Mouse (Mus musculus) cerebellum, adult 11 months (tissue): ENCODE measurements around the gene Hoxd10.

Source experiments
- DNase-seq: peaks from one replicate; pipeline ENCODE4 v3.0.0; 2022

Hoxd10 gene

DNA sequence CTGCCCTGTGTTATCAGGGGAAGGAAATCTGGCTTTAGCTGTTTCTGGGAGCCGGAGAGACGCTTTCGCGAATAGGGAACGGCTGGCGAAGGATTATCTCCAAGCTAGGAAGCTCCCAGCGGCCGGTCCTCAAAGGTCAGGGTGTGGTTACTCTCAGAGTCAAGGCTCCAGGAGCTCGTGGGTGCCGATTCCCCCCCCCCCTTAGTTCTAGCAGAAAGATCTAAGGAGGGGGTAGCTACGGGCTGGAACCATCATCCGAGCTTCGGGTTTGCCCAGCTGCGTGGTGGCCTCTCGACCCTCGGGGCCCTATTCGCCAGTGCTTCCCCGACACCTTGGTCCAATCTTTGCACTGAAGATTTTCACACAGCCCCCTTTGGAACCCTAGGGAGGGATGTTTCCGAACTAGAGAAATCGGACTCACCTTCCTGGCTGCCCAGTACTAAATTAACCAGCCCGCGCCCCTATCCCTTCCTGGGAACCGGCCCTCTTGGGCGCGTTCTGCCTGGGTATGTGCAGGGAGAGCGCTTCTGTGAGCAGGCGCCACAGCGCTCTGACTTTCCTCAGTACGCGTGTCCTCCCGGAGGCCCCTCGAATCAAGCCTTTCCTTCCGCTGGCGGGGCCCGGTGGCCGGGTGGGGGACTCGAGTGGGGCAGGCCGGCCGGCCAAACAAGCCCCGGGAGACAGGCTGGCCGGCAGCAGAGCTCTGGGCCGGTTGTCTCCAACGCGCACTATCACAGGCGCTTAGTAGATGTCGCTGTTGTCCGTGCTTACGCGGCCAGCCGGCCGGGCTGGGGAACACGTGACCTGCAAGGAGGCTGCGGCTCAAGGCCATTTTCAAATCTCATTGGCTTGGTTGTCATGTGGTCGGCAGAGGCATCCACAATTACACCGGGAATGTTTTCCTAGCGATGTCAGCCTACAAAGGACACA is at the start of gene Hoxd10:
TSS of gene Hoxd10 (plus strand) at position 903 of the 930 bp plus-strand sequence.
- no peak for DNase-seq

DNA sequence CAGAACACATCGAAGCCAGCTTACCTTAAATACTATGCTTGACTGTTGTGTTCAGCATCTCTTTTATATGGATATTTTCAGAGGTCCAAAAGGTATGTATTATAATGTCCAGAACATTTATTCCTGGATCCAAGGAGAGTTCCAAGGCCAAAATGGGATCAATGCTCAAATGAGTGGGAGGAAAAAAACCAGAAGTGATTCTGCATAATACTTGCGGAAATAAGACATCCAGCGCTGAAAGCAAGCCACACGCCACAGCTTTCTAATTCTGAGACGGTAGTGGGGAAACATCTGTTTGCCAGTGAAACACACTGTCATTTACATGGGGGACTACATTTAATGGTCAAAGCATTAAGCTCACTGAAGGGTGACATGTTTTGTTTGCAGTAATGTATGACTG is 49.3 kb upstream of the Hoxd10 start:
- no peak for DNase-seq

DNA sequence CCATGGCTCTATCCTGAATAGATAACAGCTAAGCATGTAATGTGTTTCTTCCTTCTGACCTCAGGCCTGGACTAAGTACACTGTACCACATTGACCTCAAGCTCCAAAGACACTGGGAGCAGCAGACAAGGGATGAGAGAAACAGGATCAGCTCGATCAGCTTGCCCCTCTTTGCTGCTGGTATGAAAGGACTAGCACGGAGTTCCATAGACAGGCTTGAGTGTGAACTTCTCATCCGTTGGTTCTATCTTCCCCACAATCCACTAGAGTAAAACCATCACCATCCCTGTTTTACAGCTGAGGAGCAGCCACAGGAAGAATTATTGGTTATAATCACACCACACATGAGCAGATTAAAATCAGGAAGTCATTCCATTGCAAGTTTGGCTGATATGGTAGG is 46.1 kb upstream of the Hoxd10 start:
- no peak for DNase-seq

DNA sequence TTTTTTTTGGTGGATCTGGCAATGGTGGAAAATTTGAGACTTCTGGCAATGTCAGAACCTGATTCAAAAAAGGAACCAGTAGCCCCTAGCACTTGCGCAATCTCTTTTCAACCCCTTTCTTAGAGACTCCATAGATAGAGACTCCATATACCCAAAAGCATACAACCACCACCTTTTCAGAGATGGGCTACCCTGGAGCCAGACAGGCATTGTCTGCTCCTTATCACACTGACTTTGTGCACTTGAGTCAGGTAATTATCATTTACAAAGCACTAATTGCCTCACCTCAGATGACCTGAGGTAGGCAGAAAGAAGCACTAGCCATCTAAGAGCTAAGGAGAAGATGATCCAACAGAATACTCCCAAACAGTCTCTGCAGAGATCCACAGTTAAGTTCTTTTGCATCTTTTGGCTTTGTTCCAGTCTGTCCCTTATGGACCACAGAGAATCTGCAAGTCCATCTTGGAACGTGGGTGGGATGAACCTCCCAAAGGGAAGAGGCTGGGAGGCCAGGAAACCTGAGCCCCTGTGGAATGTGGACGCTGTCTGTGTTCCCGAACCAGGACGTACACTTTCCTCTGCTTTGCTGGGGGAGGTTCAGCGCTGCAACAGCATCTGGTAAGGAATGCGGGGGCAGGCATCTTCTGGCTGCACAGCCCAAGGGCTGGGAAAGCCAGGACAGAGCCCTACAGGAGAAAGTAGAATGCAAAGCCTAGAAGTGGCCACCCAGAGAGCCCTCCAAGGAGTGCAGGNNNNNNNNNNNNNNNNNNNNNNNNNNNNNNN is 44.5 kb upstream of the Hoxd10 start:
- DNase-seq: no peak

DNA sequence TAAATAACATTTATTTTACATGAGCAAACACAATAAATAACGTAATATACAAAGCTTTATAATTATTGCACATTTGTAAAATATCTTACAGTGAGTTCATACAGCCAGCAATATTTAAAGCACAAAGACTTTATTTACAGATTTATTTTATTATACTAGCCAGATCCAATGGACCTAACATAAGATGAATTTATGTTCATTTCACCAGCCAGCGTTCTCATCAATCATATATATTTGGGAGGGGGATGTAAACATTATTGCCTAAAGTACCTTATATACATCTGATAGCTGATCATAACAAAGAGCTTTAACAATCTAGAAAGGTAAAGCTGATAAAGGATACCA is 38.8 kb upstream of the Hoxd10 start:
- DNase-seq: no peak

DNA sequence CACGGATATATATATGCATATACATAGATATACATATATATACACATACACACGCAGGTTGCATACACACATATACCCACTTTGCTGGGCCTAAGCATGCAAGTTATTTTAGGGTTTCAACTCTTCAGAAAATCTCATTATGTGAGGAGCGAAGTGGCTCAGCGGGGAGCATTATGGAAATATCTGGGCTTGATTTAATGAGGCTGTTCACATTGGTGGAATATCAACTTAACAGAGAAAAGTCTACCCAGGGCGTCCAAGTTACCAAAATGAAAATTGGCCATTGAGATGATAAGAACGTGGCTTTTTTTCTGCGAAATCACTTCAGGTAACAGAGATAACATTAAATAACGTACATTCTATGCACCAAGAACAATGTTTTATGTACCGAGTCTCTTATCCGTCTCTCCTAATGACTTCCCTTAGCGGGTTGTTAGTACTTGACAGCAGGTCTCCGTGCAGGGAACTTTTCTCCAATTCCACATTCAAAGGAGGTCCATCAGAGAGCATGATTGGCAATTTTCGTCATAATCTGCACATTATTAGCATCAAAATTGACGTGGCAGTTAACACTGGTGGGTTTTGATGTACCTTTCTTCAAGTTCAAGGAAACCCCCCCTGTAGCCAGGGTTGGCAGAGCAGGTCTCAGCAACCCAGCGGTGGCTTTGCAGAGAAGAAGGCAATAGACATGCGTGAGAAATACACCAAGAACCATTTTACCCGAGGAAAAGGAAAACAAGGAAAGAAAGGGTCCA is 37.8 kb upstream of the Hoxd10 start:
- DNase-seq: no peak

DNA sequence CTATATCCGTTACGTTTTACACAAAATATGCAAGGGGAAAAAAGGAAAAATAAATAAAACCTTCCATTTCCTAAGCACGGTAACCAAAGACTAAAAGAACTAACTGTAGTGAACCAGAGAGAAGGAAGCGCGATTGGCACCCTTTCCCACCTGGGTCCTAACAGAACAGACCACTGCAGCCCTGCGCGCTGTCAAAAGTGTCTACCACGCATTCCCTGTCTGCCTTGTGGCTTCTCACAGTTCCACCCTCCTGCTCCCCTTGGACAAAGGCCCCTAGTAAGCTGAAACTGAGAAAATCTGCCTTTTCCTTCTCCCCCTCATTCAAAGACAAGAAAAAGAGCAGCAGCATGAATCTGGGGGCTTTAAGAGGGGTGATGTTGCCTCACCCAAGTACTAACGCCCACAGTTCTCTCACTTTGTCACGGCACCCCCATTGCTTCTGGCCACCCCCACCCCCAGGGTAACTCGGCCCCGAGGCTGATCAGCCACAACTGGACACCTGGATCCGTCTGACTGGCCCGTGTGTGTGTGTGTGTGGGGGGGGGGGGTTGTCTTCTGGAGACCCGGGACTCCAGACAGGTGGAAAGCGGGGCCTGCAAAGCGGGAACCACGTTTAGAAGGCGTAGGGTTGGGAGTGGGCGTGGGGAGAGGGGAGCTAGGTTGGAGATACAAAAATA is 36.8 kb upstream of the Hoxd10 start:
- DNase-seq: no peak

DNA sequence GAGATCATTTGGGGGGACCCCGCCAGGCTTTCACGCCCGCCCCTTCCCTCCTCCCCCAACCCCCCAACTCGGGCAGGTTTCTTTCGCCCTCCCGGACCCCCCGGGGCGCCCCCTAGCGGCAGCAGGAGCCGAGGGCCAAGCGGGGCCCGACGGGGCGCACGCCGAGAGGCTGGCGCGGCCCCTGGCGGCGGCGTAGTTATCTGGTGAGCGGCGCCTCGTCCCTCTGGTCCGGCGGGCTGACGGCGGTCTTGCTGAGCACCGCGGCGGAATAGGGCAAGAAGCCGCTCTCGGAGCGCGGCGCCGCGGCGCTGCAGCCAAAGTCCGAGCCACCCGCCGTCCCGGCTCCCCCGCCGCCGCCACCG is 36.3 kb upstream of the Hoxd10 start:
- DNase-seq: no peak

DNA sequence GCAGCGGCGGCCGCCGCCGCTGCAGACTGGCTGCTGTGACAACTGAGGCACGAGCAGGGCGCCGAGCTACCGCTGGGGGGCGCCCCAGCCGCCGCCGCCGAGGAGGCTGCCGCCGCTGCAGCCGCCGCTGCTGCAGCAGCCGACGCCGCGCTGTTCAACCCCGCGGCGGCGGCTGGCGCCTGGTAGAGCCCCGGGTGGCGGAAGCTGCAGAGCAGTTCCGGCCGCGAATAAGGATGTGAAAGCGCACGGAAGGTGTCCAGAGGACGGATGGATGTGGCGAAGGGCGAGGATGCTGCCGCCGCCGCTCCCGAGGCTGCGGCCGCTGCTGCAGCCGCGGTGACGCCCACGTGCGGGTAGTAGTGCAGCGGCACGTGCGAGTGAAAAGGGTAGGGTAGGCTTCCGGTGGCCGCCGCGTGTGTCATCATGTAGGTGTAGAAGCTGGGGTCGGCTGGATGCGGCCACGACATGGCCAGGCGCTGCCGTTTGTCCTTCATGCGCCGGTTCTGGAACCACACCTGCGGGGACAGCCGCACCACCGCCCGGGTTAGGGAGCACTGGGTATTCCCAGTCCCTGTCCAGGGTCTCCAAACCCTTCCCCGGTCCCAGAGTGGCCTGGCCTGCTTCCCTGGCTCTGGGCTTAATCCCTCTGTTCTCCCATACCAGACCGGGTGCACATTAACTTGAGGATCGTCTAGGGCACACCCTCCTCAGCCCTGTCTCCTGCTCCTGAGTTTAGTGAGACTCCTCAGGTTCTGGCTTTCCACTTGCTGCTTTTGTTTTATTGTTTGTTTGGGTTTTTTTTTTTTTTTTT is 35.7 kb upstream of the Hoxd10 start:
- no peak for DNase-seq

DNA sequence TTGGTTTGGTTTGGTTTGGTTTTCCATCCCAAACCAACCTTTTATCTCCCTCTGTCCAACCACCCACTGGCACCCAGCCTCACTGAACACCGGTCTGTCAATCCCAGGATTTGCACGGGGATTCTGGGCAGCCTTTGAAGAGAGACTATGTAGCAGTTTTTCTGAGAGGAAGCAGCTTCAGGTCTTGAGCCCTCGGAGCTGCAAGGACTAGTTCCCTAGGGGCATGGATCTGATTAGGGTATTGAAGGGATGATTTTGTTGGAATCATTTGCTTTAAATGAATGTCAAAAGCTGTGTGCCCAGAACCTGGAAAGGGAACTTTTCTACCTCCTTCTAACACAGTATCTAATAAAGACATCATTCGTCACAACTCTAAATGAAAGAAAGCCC is 35.1 kb upstream of the Hoxd10 start:
- no peak for DNase-seq

DNA sequence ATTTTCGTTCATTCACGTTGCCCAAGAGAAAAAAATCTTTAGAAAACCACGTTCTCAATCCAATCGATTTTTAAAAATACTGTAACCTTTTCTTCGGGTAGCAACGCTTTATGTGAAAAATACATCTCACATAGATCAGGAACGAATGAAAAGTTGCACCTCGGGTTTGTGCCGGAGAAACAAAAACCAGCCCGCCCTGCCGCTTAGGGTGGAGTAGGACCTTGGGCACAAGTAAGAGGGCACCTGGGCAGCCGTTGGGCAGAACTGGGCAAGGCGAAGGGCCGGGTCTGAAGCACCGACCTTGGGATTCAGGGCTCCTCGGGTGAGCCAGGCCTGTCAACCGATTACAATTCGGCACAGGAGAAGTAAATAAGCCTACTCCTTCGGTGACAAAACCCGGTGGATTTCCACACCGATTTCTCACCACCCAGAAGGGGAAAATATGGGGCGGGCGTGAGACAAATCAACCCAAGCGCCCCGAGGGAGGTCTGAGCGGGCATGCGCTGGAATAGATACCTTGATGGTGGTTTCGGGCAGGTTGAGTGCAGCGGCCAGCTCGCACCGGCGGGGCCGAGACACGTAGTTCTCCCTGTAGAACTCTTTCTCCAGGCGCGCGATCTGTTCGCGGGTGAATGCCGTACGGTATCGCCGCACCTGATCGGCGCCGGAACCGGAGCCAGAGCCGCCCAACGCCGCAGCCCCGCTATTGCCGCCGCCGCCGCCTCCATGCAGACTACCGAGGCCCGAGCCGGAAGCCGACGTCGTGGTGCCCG is 34.3 kb upstream of the Hoxd10 start:
- no peak for DNase-seq

DNA sequence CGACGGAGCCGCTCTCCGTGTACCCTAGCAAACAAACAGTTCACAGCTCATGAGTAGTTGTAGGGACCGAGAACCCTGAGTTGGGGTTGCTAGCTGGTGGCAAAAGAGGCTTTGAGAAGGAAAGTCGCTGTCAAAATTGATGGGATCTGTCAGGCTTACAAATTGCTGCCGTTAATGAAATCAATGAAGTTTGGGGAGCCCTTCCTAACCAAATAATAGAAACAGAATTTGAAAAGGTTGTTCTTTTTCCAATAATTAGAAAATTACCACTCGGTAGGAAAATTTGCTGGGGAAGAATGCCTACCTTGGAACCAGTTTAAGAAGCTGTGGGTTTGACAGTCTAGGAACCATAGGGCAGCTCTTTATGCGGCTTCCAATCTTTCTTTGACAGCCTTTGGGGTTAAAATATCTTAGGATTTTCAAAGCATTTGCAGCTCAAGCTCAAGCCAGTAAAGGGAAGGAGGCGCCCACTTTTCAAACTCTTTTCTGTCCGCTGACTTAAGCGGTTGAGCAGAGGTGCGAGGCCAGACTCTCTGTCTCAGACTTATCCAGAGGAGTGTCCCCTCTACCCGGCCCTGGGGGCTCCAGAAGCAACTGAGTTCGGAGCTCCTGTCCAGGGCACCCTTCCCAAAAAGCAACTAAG is 33.6 kb upstream of the Hoxd10 start:
- no peak for DNase-seq

DNA sequence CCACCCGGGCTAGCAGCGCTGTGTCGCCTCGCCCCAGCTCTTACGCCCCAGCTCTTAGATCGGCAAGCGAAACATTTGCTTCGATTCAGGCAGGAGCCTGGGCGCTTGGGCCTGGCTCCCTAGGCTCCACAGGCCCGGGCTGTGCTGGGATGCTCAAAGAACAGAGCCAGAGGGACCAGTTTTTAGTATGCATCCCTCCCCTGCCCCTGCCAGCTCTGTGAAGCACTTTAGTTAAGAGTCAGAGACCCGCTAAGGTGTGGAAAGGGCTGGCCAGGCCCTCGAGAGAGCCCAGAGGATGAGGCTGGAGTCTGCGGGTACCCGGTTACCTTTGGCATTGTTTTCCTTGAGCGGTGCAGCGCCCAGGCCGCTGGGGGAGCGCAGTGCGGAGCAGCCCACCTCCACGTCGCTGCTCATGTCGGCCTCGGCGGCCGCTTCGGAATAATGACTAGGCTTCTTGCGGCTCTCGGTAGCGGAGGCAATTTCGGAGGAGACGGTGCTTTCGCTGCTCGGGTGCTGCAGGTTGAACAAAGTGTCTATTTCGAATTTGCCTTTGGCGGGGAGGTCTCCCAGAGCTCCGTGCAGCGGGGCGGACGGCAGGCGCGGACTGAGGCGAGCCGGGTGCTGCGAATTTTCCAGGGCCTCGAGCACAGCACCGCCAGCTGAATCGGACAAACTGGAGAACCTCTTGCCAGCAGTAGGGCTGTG is 32.9 kb upstream of the Hoxd10 start:
- DNase-seq: no peak

DNA sequence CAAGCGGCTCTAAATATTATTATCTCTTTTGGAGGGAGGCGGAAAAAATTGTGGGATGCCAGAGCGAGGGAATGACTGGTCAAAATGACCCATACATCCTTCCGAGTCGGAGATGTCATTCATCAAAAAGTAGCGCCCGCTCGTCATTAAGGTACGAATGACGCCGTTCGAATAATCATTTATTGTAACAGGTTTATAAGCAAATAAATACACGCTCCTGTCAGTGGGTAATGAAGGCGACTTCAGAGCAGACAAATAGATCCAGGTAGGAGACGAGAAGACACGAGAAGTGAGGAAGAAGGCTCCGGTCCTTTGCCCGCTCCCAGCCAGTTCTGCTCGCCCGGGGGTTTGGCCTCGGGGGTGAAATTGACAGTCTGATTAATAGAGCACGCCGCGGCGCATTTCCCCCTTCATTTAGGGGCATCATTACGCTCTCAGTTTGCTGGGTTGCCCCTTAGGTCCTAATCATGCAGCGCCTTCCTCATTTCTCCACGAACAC is 32.2 kb upstream of the Hoxd10 start, which contains the start of gene Evx2:
TSS of gene Evx2 (minus strand) at position 51 of the 499 bp plus-strand sequence.
- no peak for DNase-seq

DNA sequence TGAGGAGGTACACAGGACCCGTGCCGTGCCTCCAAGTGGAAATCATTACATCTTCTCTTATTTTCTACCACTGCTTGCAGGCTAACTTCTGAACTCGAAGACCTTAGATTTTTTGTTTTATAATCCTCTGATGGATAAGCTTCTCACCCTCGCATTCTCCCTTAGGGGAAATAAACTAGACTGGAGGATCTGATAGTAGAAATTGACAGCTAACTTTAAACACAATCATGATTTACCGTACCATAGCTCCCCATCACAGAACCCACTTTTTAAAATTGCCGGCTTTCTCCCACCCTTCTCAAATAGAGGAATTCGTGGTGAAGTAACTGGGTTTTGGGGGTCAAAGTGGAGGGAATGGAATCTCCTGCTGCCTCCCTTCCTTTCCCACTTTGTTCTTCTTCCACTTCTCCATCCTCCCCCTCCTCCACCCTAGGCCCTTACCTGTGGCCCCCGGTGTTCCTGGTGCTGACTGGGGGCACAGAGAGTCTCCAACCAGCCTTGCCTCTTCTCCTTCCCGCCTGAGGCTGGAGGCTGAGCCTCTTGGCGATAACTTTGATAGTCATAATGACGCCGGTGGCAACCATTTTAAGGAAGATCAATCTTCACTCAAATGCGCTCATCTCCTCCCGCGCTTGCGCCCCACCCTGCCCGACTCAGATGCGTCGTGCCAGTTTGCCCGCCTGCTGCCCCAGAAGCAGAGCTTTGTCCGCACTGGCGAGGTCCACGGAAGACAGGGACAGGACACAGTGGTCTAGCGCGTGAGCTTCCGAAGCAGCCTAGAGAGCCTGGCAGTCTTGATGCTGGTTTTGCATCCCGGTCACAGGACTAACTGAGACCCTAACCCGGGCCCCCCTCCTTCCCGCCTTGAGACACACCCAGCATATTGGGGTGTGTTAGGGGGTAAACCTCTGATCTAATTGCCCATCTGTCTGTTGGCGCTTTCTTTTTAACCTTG is 31.0 kb upstream of the Hoxd10 start:
- DNase-seq: no peak

DNA sequence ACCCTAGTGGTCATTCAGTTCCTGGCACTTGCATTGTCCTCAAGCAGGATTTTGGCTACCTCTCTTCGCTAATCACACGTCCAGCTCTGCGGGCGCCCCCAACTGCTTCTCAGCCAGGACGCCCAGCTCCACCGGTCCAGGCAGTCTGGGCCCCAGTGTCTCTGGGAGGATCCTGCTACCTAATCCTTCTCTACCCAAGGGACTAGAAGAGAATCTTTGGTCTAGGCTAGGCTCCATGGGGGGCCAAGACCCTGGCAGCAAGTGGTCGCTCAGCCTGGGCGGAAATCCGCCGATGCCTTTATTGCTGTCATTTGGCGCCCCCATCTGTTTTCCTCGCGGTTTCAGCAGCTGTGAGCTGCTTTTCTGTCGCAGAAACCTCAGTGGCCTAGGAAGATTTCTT is 30.0 kb upstream of the Hoxd10 start:
- DNase-seq: no peak

DNA sequence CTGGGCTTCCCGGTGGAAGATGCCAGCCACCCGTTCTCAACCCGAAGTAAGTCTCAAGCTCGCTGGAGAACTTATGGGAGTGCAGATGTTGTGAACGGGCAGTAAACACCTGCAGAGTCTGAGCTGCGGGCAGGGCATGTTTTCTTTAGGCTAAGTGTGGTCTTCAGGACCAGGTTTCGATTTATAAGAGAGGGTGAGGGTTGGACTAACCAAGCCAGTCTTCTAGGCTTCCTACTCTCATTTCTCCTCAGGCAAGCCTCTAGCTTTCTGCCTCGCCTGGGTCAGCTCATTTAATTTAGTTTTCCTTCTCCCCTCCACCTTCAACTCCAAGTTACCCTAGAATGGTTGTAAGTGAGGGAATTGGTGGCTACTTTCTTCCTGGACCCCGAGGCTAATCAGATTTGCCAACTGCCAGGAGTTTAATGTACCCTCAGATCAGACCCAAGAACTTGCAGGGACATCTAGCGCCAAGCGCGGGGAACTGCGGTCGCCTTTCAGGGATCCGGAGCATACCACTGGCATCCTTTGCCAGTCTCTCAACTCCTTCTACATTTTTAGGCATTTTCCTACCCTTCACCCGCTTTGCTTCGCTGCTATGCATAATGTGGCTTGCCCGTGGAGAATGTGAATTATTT is 28.3 kb upstream of the Hoxd10 start:
- DNase-seq: no peak

DNA sequence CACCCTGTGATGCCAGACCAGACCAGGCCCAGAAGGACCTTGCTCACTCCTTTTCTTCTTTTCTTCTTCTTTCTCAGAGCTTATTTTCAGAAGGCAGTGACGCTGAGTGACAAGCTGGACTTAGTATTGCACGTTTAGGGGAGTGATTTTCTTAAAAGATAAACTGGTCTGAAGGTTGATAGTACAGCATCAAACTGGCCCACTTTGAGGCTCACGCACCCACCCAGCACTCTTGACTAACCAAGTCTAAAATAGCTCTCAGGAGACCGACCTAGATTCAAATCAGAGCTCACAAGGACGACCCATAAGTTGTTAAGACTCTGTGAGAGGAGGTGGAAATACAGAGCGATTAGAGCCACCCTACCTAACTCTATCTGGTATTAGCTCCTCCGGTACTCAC is 25.3 kb upstream of the Hoxd10 start:
- no peak for DNase-seq
